Comparison of ENCODE assay signal across 9 mouse cellular contexts in genomic region chr14:121145698-121146097, GRCm38 (mm10).
DNase-seq lines count a peak whose midpoint lies in the region; ATAC-seq lines count a peak whose summit lies in the region.
"Had no signal": no experiment of that assay in that cellular context is flagged by ENCODE, and none has a peak within 500 bp of the region (broad histone marks: within the 10 kb centered on the region; RNA-seq: fewer than 3 reads in every experiment).

No protein-coding gene starts in this region.

- H3K9me3 ChIP-seq in lung, embryonic 15.5 days = no peaks in the 10 kb centered on the region
- H3K9me3 ChIP-seq in kidney, embryonic 16.5 days (ENCODE audit: low read length) = no peaks in the 10 kb centered on the region
- no peaks in the 10 kb centered on the region for H3K9me3 ChIP-seq in forebrain, embryonic 16.5 days (ENCODE audit: control insufficient read depth, low read length)

- H3K4me3 ChIP-seq in lung, embryonic 15.5 days = no peak overlapping the region
- peak overlapping the region; percentile 24 for H3K4me3 ChIP-seq in kidney, embryonic 16.5 days (ENCODE audit: low read length)
- H3K4me3 ChIP-seq in forebrain, embryonic 16.5 days (replicated peaks; ENCODE audit: low read length) = no peak overlapping the region

- no peak for ATAC-seq in lung, embryonic 15.5 days (ENCODE audit: borderline replicate concordance, extremely low read depth, low FRiP score, low TSS enrichment)
- peak; percentile 84 for ATAC-seq in kidney, embryonic 16.5 days (ENCODE audit: low FRiP score, low TSS enrichment)
- no peak for ATAC-seq in forebrain, embryonic 16.5 days

- no peaks in the 10 kb centered on the region for H3K27me3 ChIP-seq in lung, embryonic 15.5 days
- no peaks in the 10 kb centered on the region for H3K27me3 ChIP-seq in kidney, embryonic 16.5 days (ENCODE audit: insufficient read depth, low read length)
- H3K27me3 ChIP-seq in forebrain, embryonic 16.5 days (replicated peaks; ENCODE audit: control insufficient read depth, insufficient read depth, low read length) = no peaks in the 10 kb centered on the region

- H3K4me2 ChIP-seq in lung, embryonic 15.5 days = peak overlapping the region; percentile 38
- H3K4me2 ChIP-seq in kidney, embryonic 16.5 days (replicated peaks; ENCODE audit: low read depth, low read length) = peak overlapping the region; percentile 44
- no peak overlapping the region for H3K4me2 ChIP-seq in forebrain, embryonic 16.5 days (ENCODE audit: low read length)

- no peak for DNase-seq in lung, postnatal 14 days
- peak; percentile 31 for DNase-seq in heart, postnatal 4 days
- DNase-seq in skeletal muscle tissue, adult 2 months (ENCODE audit: low read depth, low spot score) = peak; percentile 38
- DNase-seq in layer of hippocampus, adult 8-10 months (ENCODE audit: low spot score in 2 of 2) = no peak
- DNase-seq in layer of hippocampus, postnatal 36 days = no peak
- DNase-seq: right cerebral cortex, postnatal 4 days had no signal

- H3K36me3 ChIP-seq in lung, embryonic 15.5 days = no peaks in the 10 kb centered on the region
- H3K36me3 ChIP-seq in kidney, embryonic 16.5 days (ENCODE audit: insufficient read depth, low read length) = no peaks in the 10 kb centered on the region
- H3K36me3 ChIP-seq in forebrain, embryonic 16.5 days (ENCODE audit: control insufficient read depth, insufficient read depth) = no peaks in the 10 kb centered on the region

- 12% methylated on average over 9 of the region's 10 CpGs for WGBS in lung, embryonic 15.5 days
- 7% methylated on average over 10 of the region's 10 CpGs for WGBS in kidney, embryonic 16.5 days
- 27% methylated on average over 10 of the region's 10 CpGs for WGBS in forebrain, embryonic 16.5 days

- peak overlapping the region; percentile 73 for H3K27ac ChIP-seq in lung, embryonic 15.5 days
- H3K27ac ChIP-seq in kidney, embryonic 16.5 days (ENCODE audit: low read length) = peak overlapping the region; percentile 93
- H3K27ac ChIP-seq in forebrain, embryonic 16.5 days (ENCODE audit: low read length) = no peak overlapping the region

- no peak overlapping the region for H3K9ac ChIP-seq in lung, embryonic 15.5 days
- peak overlapping the region; percentile 55 for H3K9ac ChIP-seq in kidney, embryonic 16.5 days (replicated peaks; ENCODE audit: low read length)
- no peak overlapping the region for H3K9ac ChIP-seq in forebrain, embryonic 16.5 days (replicated peaks; ENCODE audit: low read depth, low read length)

- peaks cover 48% of the 10 kb centered on the region for H3K4me1 ChIP-seq in lung, embryonic 15.5 days
- peaks cover 52% of the 10 kb centered on the region for H3K4me1 ChIP-seq in kidney, embryonic 16.5 days (ENCODE audit: insufficient read depth, low read length)
- H3K4me1 ChIP-seq in forebrain, embryonic 16.5 days (replicated peaks; ENCODE audit: control insufficient read depth, insufficient read depth, low read length) = peaks cover 7% of the 10 kb centered on the region

Comparison
In these comparisons a context has a peak if more than half of its experiments do, and no peak if none do; other contexts are left out.
1. DNase-seq: peak in heart, postnatal 4 days (single experiment) and skeletal muscle tissue, adult 2 months (single experiment); none in lung, postnatal 14 days (single experiment), layer of hippocampus, adult 8-10 months (0 of 2) and layer of hippocampus, postnatal 36 days (0 of 2).